8 mouse cellular contexts compared by ENCODE assay signal in genomic region chr17:34932287-34932686, GRCm38 (mm10). TPM values are rescaled to one million over a fixed set of nuclear protein-coding genes. Genes with fewer than 3 reads are reported as not detected.
DNase-seq lines count a peak whose midpoint lies in the region; ATAC-seq and TF ChIP-seq lines count a peak whose summit lies in the region.

No protein-coding gene starts in this region.

- no peak for DNase-seq in heart, postnatal 10 days
- DNase-seq in CD4-positive, CD25-positive, alpha-beta regulatory T cell, adult 2 months (ENCODE audit: low read depth, low spot score), result peak; percentile 47
- no peak for DNase-seq in liver, postnatal 0 days
- no peak for DNase-seq in MN1 (ENCODE audit: low spot score)
- no peak for DNase-seq in testis, postnatal 10 days (ENCODE audit: low spot score)
- no peak for DNase-seq in right cerebral cortex, postnatal 4 days

- peak overlapping the region; percentile 93 for H3K9ac ChIP-seq in heart, embryonic 13.5 days
- peak overlapping the region; percentile 85 for H3K9ac ChIP-seq in forebrain, embryonic 15.5 days (replicated peaks)
- H3K9ac ChIP-seq in liver, postnatal 0 days (replicated peaks), result peak overlapping the region; percentile 79

- peaks cover 16% of the 10 kb centered on the region for H3K4me1 ChIP-seq in heart, embryonic 13.5 days
- peaks cover 9% of the 10 kb centered on the region for H3K4me1 ChIP-seq in forebrain, embryonic 15.5 days
- peaks cover 30% of the 10 kb centered on the region for H3K4me1 ChIP-seq in liver, postnatal 0 days (ENCODE audit: insufficient read depth)

- H3K27me3 ChIP-seq in heart, embryonic 13.5 days (replicated peaks), result no peaks in the 10 kb centered on the region
- no peaks in the 10 kb centered on the region for H3K27me3 ChIP-seq in forebrain, embryonic 15.5 days
- H3K27me3 ChIP-seq in liver, postnatal 0 days (ENCODE audit: insufficient read depth, low read length), result no peaks in the 10 kb centered on the region

- peaks cover 21% of the 10 kb centered on the region for H3K36me3 ChIP-seq in heart, embryonic 13.5 days
- H3K36me3 ChIP-seq in forebrain, embryonic 15.5 days, result 0 out of 2 replicates have a peak, but pooled peaks cover 2% of the 10 kb centered on the region
- peaks cover 5% of the 10 kb centered on the region; the same call in 1 of the 2 replicates for H3K36me3 ChIP-seq in liver, postnatal 0 days (replicated peaks; ENCODE audit: insufficient read depth, low read length)

- WGBS in heart, embryonic 13.5 days, result 82% methylated on average over 8 of the region's 8 CpGs
- WGBS in forebrain, embryonic 15.5 days, result 89% methylated on average over 8 of the region's 8 CpGs
- WGBS in liver, postnatal 0 days (ENCODE audit: insufficient replicate concordance), result 41% methylated on average over 8 of the region's 8 CpGs

- ATAC-seq in heart, embryonic 13.5 days (ENCODE audit: extremely low read depth, insufficient number of reproducible peaks, low FRiP score, low TSS enrichment), result no peak
- ATAC-seq in forebrain, embryonic 15.5 days (replicated peaks), result no peak
- ATAC-seq in liver, postnatal 0 days, result no peak

- intact Hi-C loops in heart, postnatal 10 days (cut with DNase I), result loop anchor here (5.0 kb wide), 1 partner anchor 290 kb away; the partner anchor contains the start of gene Fkbpl

- TF ChIP-seq EP300 in liver, postnatal 0 days (IDR thresholded peaks at IDR 0.05; ENCODE audit: low read depth), result no peak

- peak overlapping the region; percentile 97 for H3K4me2 ChIP-seq in heart, embryonic 13.5 days
- peak overlapping the region; percentile 85 for H3K4me2 ChIP-seq in forebrain, embryonic 15.5 days (replicated peaks)
- H3K4me2 ChIP-seq in liver, postnatal 0 days (ENCODE audit: low read depth, low read length), result peak overlapping the region; percentile 98

- no peaks in the 10 kb centered on the region for H3K9me3 ChIP-seq in heart, embryonic 13.5 days
- H3K9me3 ChIP-seq in forebrain, embryonic 15.5 days, result no peaks in the 10 kb centered on the region
- no peaks in the 10 kb centered on the region for H3K9me3 ChIP-seq in liver, postnatal 0 days (ENCODE audit: low read length)

- no peak overlapping the region for H3K27ac ChIP-seq in heart, embryonic 13.5 days (replicated peaks)
- no peak overlapping the region for H3K27ac ChIP-seq in forebrain, embryonic 15.5 days (replicated peaks)
- no peak overlapping the region for H3K27ac ChIP-seq in liver, postnatal 0 days (ENCODE audit: low read depth)

- peak overlapping the region; percentile 85 for H3K4me3 ChIP-seq in heart, embryonic 13.5 days
- H3K4me3 ChIP-seq in forebrain, embryonic 15.5 days, result peak overlapping the region; percentile 93
- H3K4me3 ChIP-seq in liver, postnatal 0 days (ENCODE audit: low read depth, low read length), result peak overlapping the region; percentile 80

- TF ChIP-seq CTCF in liver, postnatal 0 days (IDR thresholded peaks at IDR 0.05; ENCODE audit: low read depth), result no peak

RNA-seq across cellular contexts. Expression of gene Neu1, which starts 1.2 kb away (rescaled TPM):
- 18.1 and 19.2 TPM in 2 replicates for polyA plus RNA-seq in heart, embryonic 13.5 days (2015; fragmentation: Nextera tagmentation; extraction: Ambion mirVana)
- 10 to 100 TPM; 12.2 to 12.6 TPM for total RNA-seq in heart, postnatal 10 days (2021)
- 27.9 and 31.0 TPM in 2 replicates for polyA plus RNA-seq in forebrain, embryonic 15.5 days (2015; fragmentation: Nextera tagmentation; extraction: Ambion mirVana)
- polyA plus RNA-seq in liver, postnatal 0 days (2015; fragmentation: Nextera tagmentation; extraction: Ambion mirVana), result 35.6 and 40.3 TPM in 2 replicates

RNA-seq across cellular contexts. Expression of gene Slc44a4, which starts 18.0 kb away (rescaled TPM):
- 0.15 TPM in 1 of 2 replicates, not detected in the other for polyA plus RNA-seq in heart, embryonic 13.5 days (2015; fragmentation: Nextera tagmentation; extraction: Ambion mirVana)
- not detected for total RNA-seq in heart, postnatal 10 days (2021)
- not detected in 2 replicates for polyA plus RNA-seq in forebrain, embryonic 15.5 days (2015; fragmentation: Nextera tagmentation; extraction: Ambion mirVana)
- polyA plus RNA-seq in liver, postnatal 0 days (2015; fragmentation: Nextera tagmentation; extraction: Ambion mirVana), result 3.5 and 3.6 TPM in 2 replicates

RNA-seq across cellular contexts. Expression of gene Hspa1b, which starts 26.8 kb away (rescaled TPM):
- 0.19 and 0.20 TPM in 2 replicates for polyA plus RNA-seq in heart, embryonic 13.5 days (2015; fragmentation: Nextera tagmentation; extraction: Ambion mirVana)
- 1 to 10 TPM; 3.9 to 4.5 TPM for total RNA-seq in heart, postnatal 10 days (2021)
- 0.10 and 0.17 TPM in 2 replicates for polyA plus RNA-seq in forebrain, embryonic 15.5 days (2015; fragmentation: Nextera tagmentation; extraction: Ambion mirVana)
- polyA plus RNA-seq in liver, postnatal 0 days (2015; fragmentation: Nextera tagmentation; extraction: Ambion mirVana), result 0.06 and 0.12 TPM in 2 replicates

RNA-seq across cellular contexts. Expression of gene Ehmt2, which starts 34.0 kb away (rescaled TPM):
- 38.8 and 42.4 TPM in 2 replicates for polyA plus RNA-seq in heart, embryonic 13.5 days (2015; fragmentation: Nextera tagmentation; extraction: Ambion mirVana)
- 10 to 100 TPM; 52.4 to 58.2 TPM for total RNA-seq in heart, postnatal 10 days (2021)
- polyA plus RNA-seq in forebrain, embryonic 15.5 days (2015; fragmentation: Nextera tagmentation; extraction: Ambion mirVana), result 108 and 111 TPM in 2 replicates
- polyA plus RNA-seq in liver, postnatal 0 days (2015; fragmentation: Nextera tagmentation; extraction: Ambion mirVana), result 11.1 TPM in 2 replicates

RNA-seq across cellular contexts. Expression of gene C2, which starts 34.2 kb away (rescaled TPM):
- polyA plus RNA-seq in heart, embryonic 13.5 days (2015; fragmentation: Nextera tagmentation; extraction: Ambion mirVana), result 0.84 and 1.9 TPM in 2 replicates
- total RNA-seq in heart, postnatal 10 days (2021), result 1 to 10 TPM; 3.1 to 5.6 TPM
- polyA plus RNA-seq in forebrain, embryonic 15.5 days (2015; fragmentation: Nextera tagmentation; extraction: Ambion mirVana), result 0.77 and 1.5 TPM in 2 replicates
- polyA plus RNA-seq in liver, postnatal 0 days (2015; fragmentation: Nextera tagmentation; extraction: Ambion mirVana), result 35.7 and 37.3 TPM in 2 replicates
